Mouse (Mus musculus) liver, postnatal 0 days (tissue): ENCODE results near the gene Spdl1.

Source experiments
- CTCF ChIP-seq: sonication (generic); IDR thresholded peaks from 2 replicates; pipeline ENCODE4 v1.5.1; 2016; ENCODE audit warnings: antibody characterized with exemption, low read depth
- EP300 ChIP-seq: IDR thresholded peaks from 2 replicates; pipeline ENCODE4 v1.6.1; 2016; ENCODE audit warnings: antibody characterized with exemption, low read depth, mild to moderate bottlenecking

- TF ChIP-seq CTCF (no peak), EP300 (no peak)
Measured at GRCm38 (mm10) chr11:34832678-34833077, 763 bp downstream of the Spdl1 start.
